Mouse (Mus musculus) heart, adult 2 months (tissue): Measurements from ENCODE around the gene Stat6.

ENCODE experiments used
- CTCF ChIP-seq: fragments of 200-600 bp; IDR thresholded peaks from 2 replicates; pipeline ENCODE4 v1.8.1; 2022; ENCODE audit warnings: antibody characterized with exemption, mild to moderate bottlenecking, moderate library complexity
- EP300 ChIP-seq: fragments of 200-500 bp; IDR thresholded peaks from 2 replicates; pipeline ENCODE4 v1.6.1; 2011; ENCODE audit warnings: low read depth, low read length, control low read depth; ENCODE audit not compliant: insufficient read depth
- POLR2A ChIP-seq: fragments of 200-500 bp; IDR thresholded peaks from 2 replicates; pipeline ENCODE4 v1.6.1; 2011; ENCODE audit warnings: mild to moderate bottlenecking, low read depth, low read length, control low read depth; ENCODE audit not compliant: insufficient read depth

DNA sequence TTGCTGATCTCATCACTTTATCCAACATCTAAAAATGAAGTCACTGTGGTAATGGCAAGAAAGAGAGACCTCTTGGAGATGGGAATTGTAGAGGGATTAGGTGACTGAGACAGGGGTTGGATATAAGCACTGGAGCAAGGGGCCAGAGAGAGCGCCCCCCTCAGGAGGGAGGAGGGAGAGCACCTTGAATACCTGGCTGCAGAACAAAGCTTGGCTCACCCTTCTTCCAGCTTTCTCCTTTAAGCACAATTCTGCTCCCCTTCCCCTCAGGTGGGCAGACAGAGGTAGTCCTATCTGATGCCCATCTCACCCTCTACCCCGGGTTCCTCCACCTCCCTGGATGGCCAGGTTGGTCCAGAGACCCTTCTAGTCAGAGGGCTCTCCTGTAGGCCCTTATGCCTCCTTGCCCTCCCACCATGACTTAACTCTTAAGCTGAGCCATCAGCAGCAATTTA is 62.0 kb downstream of the Stat6 start, which contains the start of gene Myo1a:
- TF ChIP-seq CTCF: no peak
- TF ChIP-seq POLR2A: no peak
- no peak for TF ChIP-seq EP300
